Mouse (Mus musculus): ENCODE measurements at regions not wholly inside any gene's neighbourhood (a gene's known extent, or its start where the extent isn't known, plus 50 kb on each side); places are given as distances from the start of the nearest gene placed in this dataset.

- DNase-seq, result no peak
Observed at GRCm38 (mm10) chr1:169142216-169142615, 389.0 kb downstream of the Nuf2 start.

DNA sequence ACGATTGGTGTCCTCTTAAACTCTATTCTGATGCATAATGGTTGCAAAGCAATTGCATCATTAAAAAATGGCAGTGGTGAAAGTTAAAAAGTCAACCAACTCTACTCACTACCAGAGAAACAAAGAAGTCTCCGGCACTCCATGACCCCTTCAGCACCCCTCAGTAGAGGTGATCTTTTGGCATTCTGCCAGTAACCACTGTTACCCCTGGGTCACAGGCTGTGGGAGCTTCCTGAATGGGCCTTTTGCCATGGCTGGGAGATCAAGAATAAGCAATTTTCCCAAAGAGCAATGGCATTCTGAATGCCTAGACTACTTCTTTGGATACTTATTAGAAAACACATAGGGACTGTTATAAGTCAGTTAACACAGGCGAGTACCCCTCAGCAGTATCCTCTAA, 391.2 kb downstream of the Nuf2 start:
- no peak for DNase-seq

- DNase-seq, result no peak
Observed at GRCm38 (mm10) chr1:169139507-169139906, 391.8 kb downstream of the Nuf2 start.

DNA sequence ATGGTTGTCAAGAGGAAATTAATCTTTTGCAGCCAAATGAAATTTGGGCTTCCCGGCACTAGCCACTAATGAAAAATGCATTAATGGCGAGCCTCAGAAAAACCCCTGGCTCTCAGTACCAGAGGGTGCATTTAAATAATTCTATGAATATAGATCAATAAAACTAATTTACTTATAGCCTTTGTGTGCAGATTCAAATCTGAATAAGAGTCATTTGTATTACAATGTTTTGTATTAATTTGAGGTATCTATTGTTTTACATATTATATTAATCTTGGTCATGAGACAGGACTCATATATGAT, 392.1 kb downstream of the Nuf2 start:
- DNase-seq, result no peak

DNA sequence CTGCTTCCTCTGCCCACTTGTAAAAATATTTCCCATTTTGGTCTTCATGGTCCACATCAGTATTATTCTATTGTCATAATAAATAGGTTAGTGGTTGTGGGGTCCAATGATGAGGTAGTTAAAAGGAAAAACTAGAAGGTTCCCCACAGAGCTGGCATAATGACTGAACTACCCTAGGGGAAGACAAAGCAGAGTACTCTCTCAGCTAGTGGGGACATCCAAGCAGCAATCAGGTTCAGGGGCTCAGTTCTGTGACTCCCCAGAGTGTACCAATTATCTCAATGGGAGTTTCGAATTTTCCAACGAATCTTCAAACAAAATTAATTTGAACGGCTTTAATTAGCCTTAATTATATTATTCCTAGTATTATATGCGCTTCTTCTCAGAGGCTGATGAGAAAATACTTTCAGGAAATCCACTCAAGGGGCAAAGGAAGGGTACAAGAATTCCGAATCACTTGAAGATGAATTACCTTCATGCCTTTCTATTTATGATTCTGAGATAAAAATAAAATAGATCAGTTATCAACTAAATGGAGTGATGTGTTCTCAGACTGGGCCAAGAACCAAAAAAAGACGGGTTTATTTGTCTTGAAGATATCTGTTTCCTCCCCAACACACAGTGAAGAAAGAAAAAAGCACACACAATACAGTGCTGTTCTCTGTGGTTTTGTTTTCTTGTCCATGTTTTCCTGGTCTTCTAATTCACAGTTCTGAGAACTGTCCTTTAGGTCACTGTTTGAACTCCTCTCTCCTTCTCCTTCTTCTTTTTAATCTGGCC, 392.7 kb downstream of the Nuf2 start:
- no peak for DNase-seq

DNA sequence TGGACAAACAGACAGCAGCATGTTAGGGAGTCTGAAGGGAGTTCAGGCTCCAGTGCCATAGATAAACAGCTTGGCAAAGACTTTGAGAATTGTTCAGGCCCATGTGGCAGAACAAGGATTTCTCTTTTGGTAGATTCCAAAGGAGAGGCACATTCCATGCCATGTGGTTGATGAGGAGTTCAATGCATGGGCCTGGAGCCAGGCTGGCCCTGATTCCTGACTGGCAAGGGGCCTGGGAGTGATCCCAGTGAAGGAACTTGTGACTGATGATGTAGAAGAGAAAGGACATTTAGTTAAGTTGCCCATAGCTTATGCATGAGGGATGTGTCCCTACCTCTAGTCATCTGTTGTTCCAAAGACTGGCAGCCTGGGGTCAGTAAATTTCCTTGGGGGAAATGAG, 395.7 kb downstream of the Nuf2 start:
- no peak for DNase-seq

GRCm38 (mm10) chr1:169103669-169104068, 427.6 kb downstream of the Nuf2 start:
- DNase-seq, result no peak

DNA sequence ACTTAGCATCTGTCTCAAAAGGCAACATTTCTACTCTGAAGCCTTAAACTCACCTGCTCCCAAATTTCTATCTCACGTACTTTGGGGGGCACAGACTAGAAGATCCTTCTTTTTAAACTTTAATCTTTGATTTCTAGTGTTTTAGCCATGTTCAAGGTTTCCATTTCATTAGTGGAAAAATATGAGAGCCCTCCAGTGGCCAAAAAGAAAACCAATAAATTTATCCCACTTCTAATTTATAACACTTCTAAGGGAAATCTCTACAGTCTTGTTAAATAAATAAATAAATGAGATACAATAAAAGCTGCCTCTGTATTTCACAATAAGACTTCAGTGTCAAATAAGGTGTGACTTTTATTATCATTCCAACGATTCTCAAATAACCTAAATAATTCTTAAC, 428.2 kb downstream of the Nuf2 start:
- no peak for DNase-seq

- no peak for DNase-seq
Observed at GRCm38 (mm10) chr1:169099221-169099620, 432.0 kb downstream of the Nuf2 start.

GRCm38 (mm10) chr1:169096737-169097136, 434.5 kb downstream of the Nuf2 start:
- no peak for DNase-seq

GRCm38 (mm10) chr1:169093602-169094354, 437.5 kb downstream of the Nuf2 start:
- DNase-seq, result peak; percentile 9

DNA sequence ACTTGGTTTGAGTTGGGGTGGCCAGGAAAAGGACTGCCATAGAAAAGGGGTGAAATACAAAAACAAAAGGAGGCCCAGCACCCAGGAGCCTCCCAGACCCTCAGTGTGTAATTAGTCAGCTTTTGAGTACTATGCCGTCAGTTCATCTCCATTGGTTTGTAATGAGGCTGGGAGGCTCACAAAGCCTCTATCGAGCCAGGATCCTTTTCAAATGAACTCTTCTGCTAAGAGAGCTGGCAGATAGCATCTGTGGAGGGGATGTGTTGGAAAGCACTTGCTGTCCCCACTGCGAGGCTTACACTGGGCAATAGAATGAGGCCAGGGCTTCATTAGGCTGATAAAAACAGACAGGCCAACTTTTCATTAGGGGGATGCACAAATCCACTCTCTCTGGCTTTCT, 445.2 kb downstream of the Nuf2 start:
- DNase-seq, result no peak

DNA sequence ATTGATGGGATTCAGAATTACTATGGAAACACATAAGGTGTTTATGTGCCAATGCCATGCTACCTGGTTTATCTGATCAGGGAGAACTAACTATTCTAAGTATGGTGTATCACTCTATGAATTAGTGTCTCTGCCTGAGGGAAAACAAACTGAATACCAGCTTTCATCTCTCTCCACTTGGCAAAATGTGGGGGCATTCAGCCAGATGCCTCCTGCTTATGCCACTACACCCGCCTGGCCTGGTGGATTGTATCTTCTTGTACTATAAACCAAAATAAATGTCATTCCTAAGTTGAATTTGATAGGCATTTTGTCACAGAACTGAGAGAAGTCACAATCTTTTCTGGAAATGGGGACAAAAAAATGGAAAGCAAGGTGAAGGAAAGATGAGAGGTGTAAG, 450.6 kb downstream of the Nuf2 start:
- DNase-seq, result no peak

DNA sequence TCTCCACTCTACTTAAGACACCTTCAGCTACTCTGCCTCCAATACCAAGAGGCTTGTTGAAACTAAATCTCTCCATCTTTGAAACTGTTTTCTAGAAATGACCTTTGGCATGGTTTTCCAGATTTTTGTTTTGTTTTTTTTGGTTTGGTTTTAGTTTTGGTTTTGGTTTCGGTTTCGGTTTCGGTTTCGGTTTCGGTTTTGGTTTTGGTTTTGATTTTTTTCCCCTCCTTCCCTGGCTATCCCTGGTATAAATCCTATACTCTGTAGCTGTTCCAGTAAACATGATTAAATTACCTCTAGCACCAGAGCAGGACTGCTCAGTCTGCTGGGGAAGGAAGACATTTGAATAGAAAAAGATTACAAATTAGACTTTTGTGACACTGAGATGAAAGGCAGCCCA, 454.0 kb downstream of the Nuf2 start:
- no peak for DNase-seq

DNA sequence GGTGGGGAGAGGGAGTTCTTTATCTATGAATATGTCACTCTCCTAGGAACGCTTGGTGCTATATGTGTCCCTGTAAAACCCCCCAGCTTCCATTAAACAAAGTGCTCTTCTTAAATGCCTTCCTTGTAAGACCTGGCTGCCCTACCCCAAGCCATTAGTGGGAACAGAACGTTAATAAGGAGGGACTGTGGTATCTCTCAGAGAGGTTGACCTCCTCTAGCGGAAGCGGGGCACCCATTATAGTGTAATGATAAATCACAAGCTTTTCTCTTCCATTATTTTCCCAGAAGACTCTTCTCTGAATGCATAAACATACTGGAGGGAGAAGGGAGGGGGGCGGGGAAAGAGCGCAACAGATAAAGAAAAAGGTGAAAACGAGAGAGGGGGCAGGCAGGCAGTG, 455.3 kb downstream of the Nuf2 start:
- DNase-seq, result no peak

- no peak for DNase-seq
Observed at GRCm38 (mm10) chr1:169071366-169071765, 459.9 kb downstream of the Nuf2 start.

DNA sequence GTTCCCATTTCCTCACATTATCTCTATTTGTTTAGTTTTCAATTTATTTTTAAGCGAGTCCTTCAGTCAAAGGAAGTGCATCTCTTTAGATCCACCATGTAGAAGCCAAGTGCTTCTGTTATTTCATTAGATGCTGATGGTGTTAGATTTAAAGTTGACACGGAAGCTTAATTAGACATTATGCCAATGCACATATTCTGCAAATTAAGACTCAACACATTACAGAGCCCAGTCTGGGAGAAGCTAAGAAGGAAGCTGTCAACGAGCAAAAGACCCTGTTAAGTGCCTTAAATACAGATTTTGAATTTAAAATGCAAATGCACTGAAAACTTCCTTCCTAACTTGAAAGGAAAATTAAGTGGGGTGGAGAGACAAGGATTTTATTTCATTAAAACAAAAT, 461.6 kb downstream of the Nuf2 start:
- no peak for DNase-seq

DNA sequence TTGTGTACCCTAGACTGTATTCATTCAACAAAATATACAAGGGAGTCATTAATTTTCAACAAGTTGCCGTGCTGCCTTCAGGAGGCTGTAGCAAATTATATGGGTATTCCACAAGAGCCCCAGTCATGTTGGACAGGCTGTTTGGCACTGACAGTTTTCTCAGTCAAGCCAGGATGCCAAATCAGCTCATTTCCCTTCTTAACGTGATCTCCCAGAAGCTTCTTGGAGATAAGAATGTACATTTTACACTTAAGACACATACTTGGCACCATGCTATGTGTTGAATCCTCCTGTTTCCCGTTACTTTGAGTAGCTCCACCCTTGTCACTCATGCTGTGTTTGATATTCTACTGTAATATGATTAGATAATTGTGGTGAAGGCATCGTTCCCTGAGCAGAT, 464.5 kb downstream of the Nuf2 start:
- DNase-seq, result no peak

GRCm38 (mm10) chr1:169060627-169061026, 470.6 kb downstream of the Nuf2 start:
- DNase-seq, result no peak

DNA sequence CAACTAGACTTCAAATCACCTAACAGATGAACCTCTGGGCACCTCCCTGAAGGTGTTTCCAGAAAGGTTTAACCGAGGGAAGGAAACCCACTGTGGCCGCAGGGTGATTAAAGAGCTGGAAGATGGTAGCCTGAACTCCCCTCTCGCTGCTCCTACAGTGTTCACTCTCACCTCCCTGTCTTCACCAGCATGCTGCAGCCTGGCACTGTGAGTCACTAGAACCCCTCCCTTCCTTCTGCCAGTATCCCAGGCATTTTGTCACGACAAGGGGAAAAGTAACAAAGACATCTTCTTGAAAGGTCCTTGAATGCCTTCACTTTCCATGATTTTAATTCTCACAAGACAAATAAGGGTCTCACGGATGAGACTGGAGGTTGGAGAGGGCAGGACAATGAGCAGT, 471.1 kb downstream of the Nuf2 start:
- no peak for DNase-seq

- no peak for DNase-seq
Observed at GRCm38 (mm10) chr1:169051863-169052257, 479.4 kb downstream of the Nuf2 start.

DNA sequence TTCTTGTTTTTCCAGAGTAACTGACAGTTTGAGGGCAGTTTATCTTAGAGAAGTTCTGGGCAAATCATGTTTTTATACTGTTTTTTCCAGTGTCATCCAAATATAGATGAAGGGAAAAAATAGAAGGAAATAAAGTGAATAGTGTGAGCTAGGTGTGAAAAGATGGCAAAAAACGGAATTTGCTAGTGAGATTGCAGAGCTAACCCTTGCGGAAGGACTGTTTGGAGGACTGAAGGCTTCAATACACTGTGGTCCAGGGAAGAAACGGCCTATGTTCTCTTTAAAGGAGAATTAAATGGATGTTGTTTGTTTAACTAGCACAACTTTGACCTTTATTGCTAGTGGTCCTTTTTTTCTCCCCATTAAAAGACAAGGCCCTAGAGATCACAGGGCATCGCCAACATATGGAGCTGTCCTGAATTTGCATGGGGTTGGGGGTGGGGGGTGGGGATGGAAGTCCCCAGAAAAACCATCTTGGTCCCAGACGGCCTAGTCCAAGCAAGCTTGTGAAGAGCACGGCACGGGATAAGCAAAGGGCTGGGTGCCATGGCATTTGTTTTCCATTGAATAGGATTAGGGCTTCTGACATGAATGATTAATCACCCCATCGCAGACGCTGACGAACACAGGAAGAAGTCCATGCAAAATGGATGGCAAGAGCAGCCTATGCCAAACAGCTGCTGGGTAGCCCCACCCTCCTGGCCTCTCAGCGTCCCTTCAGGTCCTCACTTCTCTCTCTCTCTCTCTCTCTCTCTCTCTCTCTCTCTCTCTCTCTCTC, 480.0 kb downstream of the Nuf2 start:
- DNase-seq, result no peak

GRCm38 (mm10) chr1:169049846-169050245, 481.4 kb downstream of the Nuf2 start:
- DNase-seq, result no peak
